Mouse (Mus musculus): ENCODE results near the gene Trem3. TPM values are rescaled to one million over a fixed set of nuclear protein-coding genes. Genes with fewer than 3 reads are reported as not detected.

Trem3 gene
- polyA plus RNA-seq, 1 experiment: not detected

- Histone ChIP-seq H3K4me3 (ENCODE audit: insufficient read depth, low read length) (no peak overlapping the region), H3K4me1 (ENCODE audit: control insufficient read depth, insufficient read depth, low read length) (no peaks in the 10 kb centered on the region), H3K27ac (ENCODE audit: insufficient read depth, low read length) (no peak overlapping the region)
- TF ChIP-seq CTCF (IDR thresholded peaks at IDR 0.05; ENCODE audit: borderline replicate concordance, insufficient read depth, low read length) (no peak), POLR2A (IDR thresholded peaks at IDR 0.05; ENCODE audit: low read depth, low read length) (no peak)
Observed at GRCm38 (mm10) chr17:48237621-48238020, 10.0 kb upstream of the Trem3 start.

- no peak overlapping the region for H3K27ac ChIP-seq (ENCODE audit: insufficient read depth, low read length)
- no peak overlapping the region for H3K4me3 ChIP-seq (ENCODE audit: insufficient read depth, low read length)
- no peak for TF ChIP-seq CTCF (IDR thresholded peaks at IDR 0.05; ENCODE audit: borderline replicate concordance, insufficient read depth, low read length)
- no peak for TF ChIP-seq POLR2A (IDR thresholded peaks at IDR 0.05; ENCODE audit: low read depth, low read length)
- H3K4me1 ChIP-seq (ENCODE audit: control insufficient read depth, insufficient read depth, low read length): no peaks in the 10 kb centered on the region
Observed at GRCm38 (mm10) chr17:48249039-48249438, 1.5 kb downstream of the Trem3 start.

DNA sequence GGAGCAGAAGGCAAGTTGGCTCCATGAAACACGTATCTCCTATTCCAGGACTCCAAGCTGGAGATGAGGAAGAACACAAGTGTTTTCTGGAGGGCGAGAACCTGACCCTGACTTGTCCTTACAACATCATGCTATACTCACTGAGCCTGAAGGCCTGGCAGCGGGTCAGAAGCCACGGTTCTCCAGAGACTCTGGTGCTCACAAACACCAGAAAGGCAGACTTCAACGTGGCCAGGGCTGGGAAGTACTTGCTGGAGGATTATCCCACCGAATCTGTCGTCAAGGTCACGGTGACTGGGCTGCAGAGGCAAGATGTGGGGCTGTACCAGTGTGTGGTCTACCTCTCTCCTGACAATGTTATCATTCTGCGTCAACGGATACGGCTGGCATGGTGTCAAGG, 1.9 kb downstream of the Trem3 start:
- H3K27ac ChIP-seq (ENCODE audit: insufficient read depth, low read length): no peak overlapping the region
- no peaks in the 10 kb centered on the region for H3K4me1 ChIP-seq (ENCODE audit: control insufficient read depth, insufficient read depth, low read length)
- H3K4me3 ChIP-seq (ENCODE audit: insufficient read depth, low read length): no peak overlapping the region
- TF ChIP-seq CTCF (IDR thresholded peaks at IDR 0.05; ENCODE audit: borderline replicate concordance, insufficient read depth, low read length): no peak
- no peak for TF ChIP-seq POLR2A (IDR thresholded peaks at IDR 0.05; ENCODE audit: low read depth, low read length)

- TF ChIP-seq CTCF (IDR thresholded peaks at IDR 0.05; ENCODE audit: borderline replicate concordance, insufficient read depth, low read length) (no peak), POLR2A (IDR thresholded peaks at IDR 0.05; ENCODE audit: low read depth, low read length) (no peak)
Observed at GRCm38 (mm10) chr17:48250631-48251030, 3.1 kb downstream of the Trem3 start.

GRCm38 (mm10) chr17:48256575-48256974, 9.0 kb downstream of the Trem3 start:
- Histone ChIP-seq H3K4me1 (ENCODE audit: control insufficient read depth, insufficient read depth, low read length) (no peaks in the 10 kb centered on the region), H3K27ac (ENCODE audit: insufficient read depth, low read length) (no peak overlapping the region), H3K4me3 (ENCODE audit: insufficient read depth, low read length) (no peak overlapping the region)
- no peak for TF ChIP-seq POLR2A (IDR thresholded peaks at IDR 0.05; ENCODE audit: low read depth, low read length)
- TF ChIP-seq CTCF (IDR thresholded peaks at IDR 0.05; ENCODE audit: borderline replicate concordance, insufficient read depth, low read length): no peak

More at GRCm38 (mm10) chr17:48250631-48251030, 3.1 kb downstream of the Trem3 start:
- H3K4me1 ChIP-seq (ENCODE audit: control insufficient read depth, insufficient read depth, low read length): no peaks in the 10 kb centered on the region
- H3K4me3 ChIP-seq (ENCODE audit: insufficient read depth, low read length): no peak overlapping the region
- H3K27ac ChIP-seq (ENCODE audit: insufficient read depth, low read length): no peak overlapping the region

DNA sequence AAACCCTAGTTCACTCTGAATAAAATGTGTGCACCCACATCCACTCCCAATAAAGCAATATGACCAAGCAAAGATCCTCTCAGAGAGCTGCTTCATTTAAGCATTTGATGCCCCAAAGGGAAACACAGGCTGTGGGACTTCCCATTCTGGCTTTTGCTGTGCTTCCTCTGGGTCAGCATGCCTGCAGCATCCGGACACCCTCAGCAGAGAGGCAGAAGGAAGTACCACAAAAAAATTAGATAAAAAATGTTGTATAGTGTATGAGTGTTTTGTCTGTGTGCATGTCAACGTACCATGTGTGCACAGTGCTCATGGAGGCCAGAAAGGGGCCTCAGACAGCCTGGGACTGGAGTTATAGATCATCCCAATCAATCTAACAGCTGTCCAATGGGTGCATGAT, 14.3 kb downstream of the Trem3 start:
- no peaks in the 10 kb centered on the region for H3K4me1 ChIP-seq (ENCODE audit: control insufficient read depth, insufficient read depth, low read length)
- no peak for TF ChIP-seq CTCF (IDR thresholded peaks at IDR 0.05; ENCODE audit: borderline replicate concordance, insufficient read depth, low read length)
- TF ChIP-seq POLR2A (IDR thresholded peaks at IDR 0.05; ENCODE audit: low read depth, low read length): no peak
- H3K4me3 ChIP-seq (ENCODE audit: insufficient read depth, low read length): no peak overlapping the region
- no peak overlapping the region for H3K27ac ChIP-seq (ENCODE audit: insufficient read depth, low read length)

- no peak within 1 kb of the TSS for H3K27ac ChIP-seq (ENCODE audit: insufficient read depth, low read length)
- TF ChIP-seq POLR2A (IDR thresholded peaks at IDR 0.05; ENCODE audit: low read depth, low read length) (no peak), CTCF (IDR thresholded peaks at IDR 0.05; ENCODE audit: borderline replicate concordance, insufficient read depth, low read length) (no peak)
- no peaks in the 10 kb centered on the region for H3K4me1 ChIP-seq (ENCODE audit: control insufficient read depth, insufficient read depth, low read length)
- H3K4me3 ChIP-seq (ENCODE audit: insufficient read depth, low read length): no peak within 1 kb of the TSS
Observed at GRCm38 (mm10) chr17:48263741-48264362, 16.3 kb downstream of the Trem3 start, which contains the start of gene Treml4. Gene Treml4 (plus strand): TSS chr17:48264295.

DNA sequence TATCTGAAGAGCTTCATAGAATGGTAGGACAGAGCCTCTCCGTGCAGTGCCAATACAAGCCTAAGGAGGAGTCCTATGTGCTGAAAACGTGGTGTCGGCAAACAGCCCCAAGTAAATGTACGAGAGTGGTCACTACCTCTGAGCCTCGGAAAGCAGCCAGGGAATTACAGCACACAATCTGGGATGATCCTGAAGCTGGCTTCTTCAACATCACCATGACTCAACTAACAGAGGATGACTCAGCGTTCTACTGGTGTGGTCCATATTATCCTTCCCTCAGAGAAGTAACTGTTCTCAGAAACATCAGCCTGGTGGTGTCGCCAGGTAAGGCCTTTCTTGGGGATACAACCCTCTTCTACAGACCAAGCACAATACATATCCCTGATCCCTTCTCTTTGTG, 17.1 kb downstream of the Trem3 start:
- H3K27ac ChIP-seq (ENCODE audit: insufficient read depth, low read length): no peak overlapping the region
- H3K4me1 ChIP-seq (ENCODE audit: control insufficient read depth, insufficient read depth, low read length): no peaks in the 10 kb centered on the region
- TF ChIP-seq CTCF (IDR thresholded peaks at IDR 0.05; ENCODE audit: borderline replicate concordance, insufficient read depth, low read length): no peak
- no peak for TF ChIP-seq POLR2A (IDR thresholded peaks at IDR 0.05; ENCODE audit: low read depth, low read length)
- H3K4me3 ChIP-seq (ENCODE audit: insufficient read depth, low read length): no peak overlapping the region

GRCm38 (mm10) chr17:48266138-48266537, 18.6 kb downstream of the Trem3 start:
- TF ChIP-seq CTCF (IDR thresholded peaks at IDR 0.05; ENCODE audit: borderline replicate concordance, insufficient read depth, low read length) (no peak), POLR2A (IDR thresholded peaks at IDR 0.05; ENCODE audit: low read depth, low read length) (no peak)
- no peaks in the 10 kb centered on the region for H3K4me1 ChIP-seq (ENCODE audit: control insufficient read depth, insufficient read depth, low read length)
- no peak overlapping the region for H3K4me3 ChIP-seq (ENCODE audit: insufficient read depth, low read length)
- H3K27ac ChIP-seq (ENCODE audit: insufficient read depth, low read length): no peak overlapping the region

GRCm38 (mm10) chr17:48266610-48267304, 19.2 kb downstream of the Trem3 start:
- H3K4me1 ChIP-seq (ENCODE audit: control insufficient read depth, insufficient read depth, low read length): no peaks in the 10 kb centered on the region
- no peak overlapping the region for H3K4me3 ChIP-seq (ENCODE audit: insufficient read depth, low read length)
- no peak for TF ChIP-seq POLR2A (IDR thresholded peaks at IDR 0.05; ENCODE audit: low read depth, low read length)
- TF ChIP-seq CTCF (IDR thresholded peaks at IDR 0.05; ENCODE audit: borderline replicate concordance, insufficient read depth, low read length): no peak
- H3K27ac ChIP-seq (ENCODE audit: insufficient read depth, low read length): no peak overlapping the region
